Mouse (Mus musculus) kidney, postnatal 25 days (tissue): ENCODE measurements around the gene Ets1.

Source experiments
- DNase-seq, 2 experiments: peaks; one replicate each; pipeline ENCODE4 v3.0.0; 2021; ENCODE audit warnings: mixed read lengths in 2 of 2

Ets1 gene

GRCm38 (mm10) chr9:32713106-32713505 lies 77.1 kb downstream of the Ets1 start:
- DNase-seq = no peak

- no peak for DNase-seq
Observed at GRCm38 (mm10) chr9:32713790-32714189, 77.8 kb downstream of the Ets1 start.

GRCm38 (mm10) chr9:32714487-32714886 lies 78.5 kb downstream of the Ets1 start:
- no peak for DNase-seq

- peak; percentile 66 to 80 for DNase-seq
Observed at GRCm38 (mm10) chr9:32715806-32716466, 79.9 kb downstream of the Ets1 start.

GRCm38 (mm10) chr9:32717268-32717920 lies 81.4 kb downstream of the Ets1 start:
- no peak for DNase-seq

- DNase-seq = no peak
Observed at GRCm38 (mm10) chr9:32717931-32718820, 82.2 kb downstream of the Ets1 start.

GRCm38 (mm10) chr9:32718868-32719267 lies 82.8 kb downstream of the Ets1 start:
- DNase-seq = no peak

- DNase-seq = no peak
Observed at GRCm38 (mm10) chr9:32719941-32720263, 83.9 kb downstream of the Ets1 start.

GRCm38 (mm10) chr9:32720264-32721031 lies 84.4 kb downstream of the Ets1 start:
- no peak for DNase-seq

- DNase-seq = no peak
Observed at GRCm38 (mm10) chr9:32721081-32721480, 85.1 kb downstream of the Ets1 start.

GRCm38 (mm10) chr9:32722205-32722604 lies 86.2 kb downstream of the Ets1 start:
- no peak for DNase-seq

- DNase-seq = no peak
Observed at GRCm38 (mm10) chr9:32722969-32723368, 86.9 kb downstream of the Ets1 start.

- DNase-seq = no peak
Observed at GRCm38 (mm10) chr9:32724131-32724825, 88.3 kb downstream of the Ets1 start.

GRCm38 (mm10) chr9:32725902-32726301 lies 89.9 kb downstream of the Ets1 start:
- no peak for DNase-seq

GRCm38 (mm10) chr9:32726595-32726994 lies 90.6 kb downstream of the Ets1 start:
- DNase-seq = no peak

GRCm38 (mm10) chr9:32727058-32727457 lies 91.0 kb downstream of the Ets1 start:
- no peak for DNase-seq

- no peak for DNase-seq
Observed at GRCm38 (mm10) chr9:32728306-32728705, 92.3 kb downstream of the Ets1 start.

- no peak for DNase-seq
Observed at GRCm38 (mm10) chr9:32728806-32729205, 92.8 kb downstream of the Ets1 start.

GRCm38 (mm10) chr9:32729207-32729606 lies 93.2 kb downstream of the Ets1 start:
- DNase-seq = no peak

- no peak for DNase-seq
Observed at GRCm38 (mm10) chr9:32730001-32730655, 94.1 kb downstream of the Ets1 start.

- no peak for DNase-seq
Observed at GRCm38 (mm10) chr9:32730656-32731590, 94.9 kb downstream of the Ets1 start.
